Mouse (Mus musculus) hindbrain, embryonic 12.5 days (tissue): Measurements from ENCODE around the gene Pip4k2c. TPM values are rescaled to one million over a fixed set of nuclear protein-coding genes. Genes with fewer than 3 reads are reported as not detected.

Source experiments
- ATAC-seq: fragments of 200-750 bp; cut with Nextera tagmentation; 2 replicates; pipeline ENCODE4 v1.8.0; 2017; ENCODE audit warnings: moderate TSS enrichment; ENCODE audit not compliant: low FRiP score
- H3K27ac ChIP-seq: fragments of 300-500 bp; sonication (generic); 2 replicates; pipeline ENCODE4 v1.5.1; 2016; ENCODE audit warnings: mild to moderate bottlenecking
- H3K27me3 ChIP-seq: fragments of 300-500 bp; sonication (generic); 2 replicates; pipeline ENCODE4 v1.6.1; 2016; ENCODE audit warnings: mild to moderate bottlenecking
- H3K36me3 ChIP-seq: fragments of 300-500 bp; sonication (generic); 2 replicates; pipeline ENCODE4 v1.6.1; 2016; ENCODE audit warnings: mild to moderate bottlenecking
- H3K4me1 ChIP-seq: fragments of 300-500 bp; sonication (generic); 2 replicates; pipeline ENCODE4 v1.6.1; 2016
- H3K4me2 ChIP-seq: fragments of 300-500 bp; sonication (generic); replicated peaks from 2 replicates; pipeline ENCODE4 v1.6.1; 2016; ENCODE audit warnings: mild to moderate bottlenecking
- H3K4me3 ChIP-seq: fragments of 300-500 bp; sonication (generic); 2 replicates; pipeline ENCODE4 v1.5.1; 2016; ENCODE audit warnings: mild to moderate bottlenecking
- H3K9ac ChIP-seq: fragments of 300-500 bp; sonication (generic); 2 replicates; pipeline ENCODE4 v1.6.1; 2016; ENCODE audit warnings: mild to moderate bottlenecking, moderate library complexity
- H3K9me3 ChIP-seq: fragments of 300-500 bp; sonication (generic); replicated peaks from 2 replicates; pipeline ENCODE4 v1.6.1; 2016; ENCODE audit warnings: mild to moderate bottlenecking
- WGBS: fragments of 180-500 bp; shearing (Covaris S2); methylation state at CpG from one replicate; pipeline ENCODE4 v1.1.7; 2016; 5-methylcytosine and 5-hydroxymethylcytosine counted together
- polyA plus RNA-seq: library from polyadenylated mRNA; unstranded; fragments of >200 nt; fragmentation: Nextera tagmentation; extraction: Ambion mirVana; gene quantifications from 2 replicates; pipeline ENCODE4 v1.2.1, GENCODE M21; 2016

Pip4k2c gene
- polyA plus RNA-seq, 1 experiment from 2014 or later, result 24.9 TPM

DNA sequence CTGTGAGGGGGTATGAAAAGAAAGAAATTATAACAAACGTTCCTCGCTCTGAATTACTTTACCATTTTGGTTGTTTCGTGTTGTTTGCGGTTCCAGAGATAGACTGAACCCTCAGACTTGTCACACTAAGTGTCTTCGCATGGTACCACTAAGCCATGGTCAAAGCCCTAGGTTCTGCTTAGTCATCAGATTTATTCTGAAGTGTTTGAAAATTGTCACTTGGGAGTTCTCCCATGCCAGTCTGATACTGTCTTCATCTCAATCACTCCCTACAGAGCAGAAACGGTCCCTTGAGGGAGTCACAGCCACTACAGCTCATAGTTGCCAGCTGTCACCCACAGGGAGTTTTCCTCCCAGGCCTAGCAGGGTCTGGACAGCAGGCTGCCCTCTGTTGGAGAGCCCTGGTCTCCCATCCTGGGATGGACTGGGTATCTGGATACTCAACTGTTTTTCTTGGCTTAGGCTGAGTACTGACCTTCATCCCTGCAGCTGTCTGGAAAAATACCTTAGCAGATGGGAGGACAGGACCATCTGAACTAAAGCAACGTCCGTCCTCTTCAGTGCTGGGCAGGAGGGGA lies 15.0 kb upstream of the Pip4k2c start:
- no peak overlapping the region for H3K27ac ChIP-seq
- 0 out of 2 replicates have a peak, but pooled peaks cover 4% of the 10 kb centered on the region for H3K27me3 ChIP-seq
- no peaks in the 10 kb centered on the region for H3K9me3 ChIP-seq
- WGBS, result 70% methylated on average over 8 of the region's 8 CpGs
- no peak for ATAC-seq
- peaks cover 3% of the 10 kb centered on the region; the same call in 1 of the 2 replicates for H3K4me1 ChIP-seq
- H3K9ac ChIP-seq, result 0 out of 2 replicates have a peak overlapping the region, but pooled peaks have one; percentile 3
- H3K36me3 ChIP-seq, result peaks cover 35% of the 10 kb centered on the region
- no peak overlapping the region for H3K4me2 ChIP-seq
- no peak overlapping the region for H3K4me3 ChIP-seq

DNA sequence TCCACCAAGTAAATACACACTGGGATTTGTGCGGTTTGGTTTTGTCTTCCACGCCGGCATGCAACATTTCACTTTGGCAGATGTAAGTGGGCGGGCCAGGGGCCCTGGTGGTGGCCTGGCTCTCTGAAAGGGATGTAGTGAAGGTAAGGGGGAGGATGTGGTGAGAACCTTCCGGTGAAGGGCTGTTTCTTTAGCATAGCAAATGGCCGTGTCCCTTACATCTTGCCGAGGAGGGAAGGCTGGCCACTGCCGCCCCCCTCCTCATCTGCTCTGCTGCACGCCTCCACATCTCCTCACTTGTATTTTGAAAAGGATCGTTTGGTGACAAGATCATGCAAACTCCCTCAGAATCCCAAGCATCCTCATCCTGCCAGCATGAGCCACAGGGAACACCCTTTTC lies 14.3 kb upstream of the Pip4k2c start:
- peaks cover 31% of the 10 kb centered on the region for H3K36me3 ChIP-seq
- 0 out of 2 replicates have a peak, but pooled peaks cover 4% of the 10 kb centered on the region for H3K27me3 ChIP-seq
- no peaks in the 10 kb centered on the region for H3K9me3 ChIP-seq
- H3K27ac ChIP-seq, result no peak overlapping the region
- peaks cover 3% of the 10 kb centered on the region; the same call in 1 of the 2 replicates for H3K4me1 ChIP-seq
- no peak overlapping the region for H3K9ac ChIP-seq
- H3K4me2 ChIP-seq, result no peak overlapping the region
- 15% methylated on average over 10 of the region's 10 CpGs for WGBS
- ATAC-seq, result no peak
- no peak overlapping the region for H3K4me3 ChIP-seq

DNA sequence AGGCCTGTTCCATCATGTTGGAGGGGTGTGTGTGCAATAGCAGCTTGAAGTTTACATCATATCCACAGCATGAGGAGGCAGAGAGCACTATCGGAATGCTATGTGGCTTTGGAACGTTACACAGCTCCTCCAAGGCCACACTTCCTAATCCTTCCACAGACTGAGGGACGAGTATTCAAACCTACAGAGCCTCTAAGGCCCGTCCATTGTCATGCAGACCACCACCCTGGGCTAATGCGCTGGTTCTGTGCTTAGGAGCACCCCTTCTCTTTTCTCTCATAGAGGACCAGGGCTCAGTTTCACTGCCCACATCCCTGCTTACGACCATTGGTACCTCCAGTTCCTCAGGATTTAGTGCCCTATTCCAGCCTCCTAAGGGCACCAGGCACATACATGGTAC lies 13.8 kb upstream of the Pip4k2c start:
- 34% methylated on average over 6 of the region's 6 CpGs for WGBS
- H3K4me2 ChIP-seq, result no peak overlapping the region
- no peak overlapping the region for H3K27ac ChIP-seq
- peaks cover 3% of the 10 kb centered on the region; the same call in 1 of the 2 replicates for H3K4me1 ChIP-seq
- H3K9me3 ChIP-seq, result no peaks in the 10 kb centered on the region
- H3K4me3 ChIP-seq, result no peak overlapping the region
- no peak overlapping the region for H3K9ac ChIP-seq
- 0 out of 2 replicates have a peak, but pooled peaks cover 4% of the 10 kb centered on the region for H3K27me3 ChIP-seq
- ATAC-seq, result no peak
- peaks cover 26% of the 10 kb centered on the region for H3K36me3 ChIP-seq

DNA sequence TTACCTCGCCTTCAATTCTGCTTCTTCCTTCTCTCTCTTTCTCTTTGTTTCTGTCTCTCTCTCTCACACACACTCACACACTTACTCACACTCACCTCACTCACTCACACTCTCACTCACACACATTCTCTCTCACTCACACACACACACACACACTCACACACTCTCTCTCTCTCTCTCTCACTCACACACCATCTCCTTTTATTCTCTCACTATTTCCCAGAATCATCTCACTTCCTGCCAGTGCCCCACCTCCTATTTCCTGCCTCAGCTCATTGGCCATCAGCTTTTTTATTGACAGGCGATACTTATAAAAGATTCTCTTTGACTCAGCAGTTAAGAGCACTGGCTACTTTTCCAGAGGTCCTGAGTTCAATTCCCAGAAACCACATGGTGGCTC lies 7.0 kb upstream of the Pip4k2c start:
- no peak overlapping the region for H3K4me2 ChIP-seq
- 99% methylated on average over 2 of the region's 2 CpGs for WGBS
- H3K27ac ChIP-seq, result no peak overlapping the region

DNA sequence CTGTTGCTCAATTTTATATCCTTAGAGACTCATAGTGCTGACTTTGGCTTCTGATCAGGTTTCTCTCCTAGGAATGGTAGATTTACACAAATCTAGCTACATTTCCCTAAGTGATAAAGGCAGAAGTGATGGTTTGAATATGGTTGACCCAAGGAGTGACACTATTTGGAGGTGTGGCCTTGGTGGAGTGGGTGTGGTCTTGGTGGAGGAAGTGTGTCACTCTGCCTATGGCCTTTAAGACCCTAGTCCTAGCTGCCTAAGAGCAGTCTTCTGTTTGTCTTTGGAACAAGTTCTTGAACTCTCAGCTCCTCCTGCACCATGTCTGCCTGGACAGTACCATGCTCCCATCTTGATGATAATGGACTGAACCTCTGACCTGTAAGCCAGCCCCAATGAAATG lies 5.8 kb upstream of the Pip4k2c start:
- Histone ChIP-seq H3K27ac (no peak overlapping the region), H3K36me3 (no peaks in the 10 kb centered on the region), H3K4me2 (no peak overlapping the region), H3K27me3 (no peaks in the 10 kb centered on the region; the same call in 1 of the 2 replicates), H3K9me3 (no peaks in the 10 kb centered on the region), H3K9ac (no peak overlapping the region), H3K4me1 (no peaks in the 10 kb centered on the region), H3K4me3 (no peak overlapping the region)
- ATAC-seq, result no peak

More for the DNA sequence above, 7.0 kb upstream of the Pip4k2c start:
- Histone ChIP-seq H3K4me1 (no peaks in the 10 kb centered on the region), H3K4me3 (no peak overlapping the region), H3K9ac (no peak overlapping the region), H3K9me3 (no peaks in the 10 kb centered on the region), H3K27me3 (no peaks in the 10 kb centered on the region; the same call in 1 of the 2 replicates), H3K36me3 (no peaks in the 10 kb centered on the region)
- no peak for ATAC-seq

DNA sequence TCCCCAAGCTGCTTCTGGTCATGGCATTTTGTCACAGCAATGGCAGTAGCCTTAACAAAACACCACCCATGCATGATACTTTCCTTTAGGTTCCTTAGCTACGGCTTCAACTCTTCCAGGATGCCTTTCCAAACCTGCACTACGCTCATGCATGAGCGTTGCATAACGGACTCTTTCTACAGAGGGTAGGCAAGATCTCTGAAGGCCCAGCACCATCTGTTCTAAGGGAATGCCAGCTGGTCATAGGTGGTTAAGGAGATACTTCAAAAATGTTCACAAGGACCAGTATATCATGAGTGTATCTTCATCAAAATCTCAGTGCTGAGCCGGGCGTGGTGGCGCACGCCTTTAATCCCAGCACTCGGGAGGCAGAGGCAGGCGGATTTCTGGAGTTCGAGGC lies 5.1 kb upstream of the Pip4k2c start:
- Histone ChIP-seq H3K27ac (no peak overlapping the region), H3K36me3 (no peaks in the 10 kb centered on the region), H3K9me3 (no peaks in the 10 kb centered on the region), H3K4me3 (no peak overlapping the region), H3K27me3 (no peaks in the 10 kb centered on the region; the same call in 1 of the 2 replicates), H3K9ac (no peak overlapping the region), H3K4me2 (no peak overlapping the region), H3K4me1 (no peaks in the 10 kb centered on the region)
- no peak for ATAC-seq
- WGBS, result 89% methylated on average over 11 of the region's 11 CpGs

DNA sequence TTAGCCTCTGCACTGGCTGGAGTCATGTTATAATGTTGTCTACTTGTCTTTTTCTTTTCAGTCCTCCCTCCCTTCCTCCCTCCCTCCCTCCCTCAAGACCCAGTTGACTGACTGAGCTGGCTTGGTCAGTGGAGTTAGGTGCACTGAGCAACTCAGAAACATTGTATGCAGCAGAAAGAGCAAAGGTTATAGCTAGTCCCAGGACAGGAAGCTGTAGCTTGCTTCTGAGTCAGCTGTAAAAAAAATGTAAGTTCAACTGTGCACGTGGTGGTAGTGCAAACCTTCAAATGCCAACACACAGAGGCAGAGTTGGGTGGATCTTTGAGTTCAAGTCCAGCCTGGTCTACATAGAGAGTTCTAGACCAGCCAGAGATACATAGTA lies 3.0 kb upstream of the Pip4k2c start:
- Histone ChIP-seq H3K36me3 (no peaks in the 10 kb centered on the region), H3K9me3 (no peaks in the 10 kb centered on the region), H3K4me2 (no peak overlapping the region), H3K9ac (no peak overlapping the region), H3K27ac (no peak overlapping the region), H3K27me3 (no peaks in the 10 kb centered on the region; the same call in 1 of the 2 replicates), H3K4me3 (no peak overlapping the region), H3K4me1 (peaks cover 13% of the 10 kb centered on the region)
- ATAC-seq, result no peak
- WGBS, result 79% methylated on average over 1 of the region's 1 CpGs

DNA sequence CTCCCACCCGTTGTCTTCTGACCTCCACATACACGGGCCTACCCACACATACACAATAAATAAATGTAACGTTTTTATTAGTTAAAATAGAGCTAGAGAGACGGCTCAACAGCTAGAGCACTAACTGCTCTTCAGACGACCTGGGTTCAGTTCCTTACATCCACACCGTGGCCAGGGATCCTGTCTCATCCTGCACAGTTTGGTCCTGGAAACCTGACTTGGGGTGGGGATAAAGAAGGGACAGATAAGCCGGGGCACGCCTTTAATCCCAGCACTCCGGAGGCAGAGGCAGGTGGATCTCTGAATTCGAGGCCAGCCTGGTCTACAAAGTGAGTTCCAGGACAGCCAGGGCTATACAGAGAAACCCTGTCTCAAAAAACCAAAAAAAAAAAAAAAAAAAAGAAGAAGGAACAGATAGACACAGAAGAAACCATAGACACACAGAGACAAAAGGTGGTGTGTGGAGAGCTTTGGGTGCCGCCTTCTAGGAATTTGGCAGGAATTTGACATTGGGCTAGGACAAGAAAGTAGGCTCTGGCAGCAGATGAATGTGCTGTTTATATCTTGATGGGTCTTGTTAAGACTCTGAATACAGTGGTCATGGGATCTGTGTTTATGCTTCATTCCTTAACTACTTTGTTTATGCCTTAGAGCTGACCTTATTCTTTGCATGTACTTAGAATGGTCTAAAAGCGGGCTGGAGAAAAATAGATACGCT lies 2.5 kb upstream of the Pip4k2c start:
- Histone ChIP-seq H3K27me3 (no peaks in the 10 kb centered on the region; the same call in 1 of the 2 replicates), H3K36me3 (no peaks in the 10 kb centered on the region), H3K9me3 (no peaks in the 10 kb centered on the region), H3K9ac (no peak overlapping the region), H3K4me1 (peaks cover 13% of the 10 kb centered on the region), H3K4me3 (no peak overlapping the region), H3K4me2 (no peak overlapping the region), H3K27ac (no peak overlapping the region)
- no peak for ATAC-seq
- 87% methylated on average over 13 of the region's 13 CpGs for WGBS

DNA sequence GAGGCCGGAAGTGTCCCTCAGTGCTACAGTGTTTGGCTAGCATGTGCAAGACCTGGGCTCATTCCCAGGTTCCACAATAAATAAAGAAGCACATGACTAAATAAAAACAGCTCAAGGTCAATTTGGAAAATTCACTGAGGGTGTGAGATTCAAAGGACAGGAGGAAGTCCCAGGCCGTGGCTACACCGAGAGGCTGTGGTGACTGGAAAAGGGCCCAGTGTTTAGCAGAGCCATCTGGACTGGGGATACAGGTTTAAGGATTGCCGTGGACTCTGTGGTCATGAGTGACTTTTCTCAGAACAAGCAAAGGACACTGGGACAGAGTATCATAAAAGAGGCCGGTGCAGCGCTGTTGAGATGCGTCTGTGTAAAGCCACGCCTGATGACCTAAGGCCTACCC lies 1.9 kb upstream of the Pip4k2c start:
- 89% methylated on average over 8 of the region's 8 CpGs for WGBS
- ATAC-seq, result no peak

DNA sequence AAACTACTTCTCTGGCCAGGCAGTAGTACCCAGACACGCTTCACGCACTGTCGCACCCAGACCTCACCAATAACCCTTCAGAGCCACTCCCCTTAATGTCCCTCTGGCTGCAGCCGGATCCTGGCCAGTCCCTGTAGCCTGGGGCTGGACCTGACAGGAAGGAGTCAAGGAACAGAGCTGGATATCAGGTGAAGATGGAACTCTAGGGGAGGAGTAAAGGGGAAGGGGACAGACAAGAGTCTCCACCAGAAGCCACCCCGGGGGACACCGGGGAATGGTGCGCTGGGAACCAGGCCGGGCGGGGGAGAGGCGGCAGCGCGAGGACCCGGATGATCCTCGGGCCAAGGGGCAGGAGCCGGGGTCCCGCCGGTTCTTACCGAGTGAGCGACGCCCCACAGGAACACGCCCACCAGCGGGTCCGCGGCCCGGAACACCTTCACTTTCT lies 402 bp downstream of the Pip4k2c start:
- H3K9ac ChIP-seq, result peak overlapping the region; percentile 86
- H3K4me1 ChIP-seq, result peaks cover 13% of the 10 kb centered on the region
- H3K27me3 ChIP-seq, result no peaks in the 10 kb centered on the region; the same call in 1 of the 2 replicates
- H3K36me3 ChIP-seq, result peaks cover 25% of the 10 kb centered on the region
- no peaks in the 10 kb centered on the region for H3K9me3 ChIP-seq
- WGBS, result under 1% methylated on average over 25 of the region's 25 CpGs
- peak; percentile 67 for ATAC-seq
- H3K4me2 ChIP-seq, result peak overlapping the region; percentile 91
- peak overlapping the region; percentile 56 for H3K27ac ChIP-seq
- H3K4me3 ChIP-seq, result peak overlapping the region; percentile 82

More for the DNA sequence above, 1.9 kb upstream of the Pip4k2c start:
- Histone ChIP-seq H3K27ac (no peak overlapping the region), H3K27me3 (no peaks in the 10 kb centered on the region; the same call in 1 of the 2 replicates), H3K9me3 (no peaks in the 10 kb centered on the region), H3K9ac (no peak overlapping the region), H3K4me3 (no peak overlapping the region), H3K4me2 (no peak overlapping the region), H3K36me3 (peaks cover 5% of the 10 kb centered on the region; the same call in 1 of the 2 replicates), H3K4me1 (peaks cover 13% of the 10 kb centered on the region)

DNA sequence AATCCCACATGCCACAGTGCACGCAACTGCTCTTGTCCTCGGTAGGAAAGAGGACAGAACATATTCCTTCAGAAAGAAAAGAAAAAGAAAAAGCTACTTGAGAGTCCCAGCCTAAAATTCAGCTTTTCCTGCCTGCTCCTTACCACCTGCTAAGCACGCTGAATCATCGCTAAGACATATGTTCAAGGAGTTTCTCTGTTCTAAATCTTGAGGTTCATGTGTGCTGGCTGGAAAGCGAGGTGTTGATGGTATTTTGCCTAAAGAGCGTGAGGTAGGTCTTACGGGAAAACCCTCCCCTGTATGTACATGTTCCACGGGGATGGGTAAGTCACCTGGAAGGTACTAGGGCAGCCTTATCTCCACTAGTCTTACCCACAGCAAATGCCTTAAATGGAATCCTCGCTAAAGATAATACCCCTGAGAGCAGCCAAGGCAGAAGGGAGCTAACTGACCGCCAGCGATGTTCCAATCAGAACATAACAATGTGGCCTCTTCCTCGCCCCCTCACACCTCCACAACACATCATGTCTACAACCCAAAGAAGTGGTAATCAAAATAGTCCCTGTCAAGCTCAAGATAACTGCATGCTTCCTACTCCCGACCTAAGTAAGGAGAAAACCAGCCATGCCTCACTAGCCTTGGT lies 1.3 kb downstream of the Pip4k2c start:
- Histone ChIP-seq H3K4me1 (peaks cover 13% of the 10 kb centered on the region), H3K27ac (no peak overlapping the region), H3K9ac (no peak overlapping the region), H3K4me3 (0 out of 2 replicates have a peak overlapping the region, but pooled peaks have one; percentile 82), H3K9me3 (no peaks in the 10 kb centered on the region), H3K27me3 (no peaks in the 10 kb centered on the region; the same call in 1 of the 2 replicates), H3K4me2 (peak overlapping the region; percentile 91), H3K36me3 (peaks cover 34% of the 10 kb centered on the region)
- 85% methylated on average over 13 of the region's 13 CpGs for WGBS
- ATAC-seq, result no peak

DNA sequence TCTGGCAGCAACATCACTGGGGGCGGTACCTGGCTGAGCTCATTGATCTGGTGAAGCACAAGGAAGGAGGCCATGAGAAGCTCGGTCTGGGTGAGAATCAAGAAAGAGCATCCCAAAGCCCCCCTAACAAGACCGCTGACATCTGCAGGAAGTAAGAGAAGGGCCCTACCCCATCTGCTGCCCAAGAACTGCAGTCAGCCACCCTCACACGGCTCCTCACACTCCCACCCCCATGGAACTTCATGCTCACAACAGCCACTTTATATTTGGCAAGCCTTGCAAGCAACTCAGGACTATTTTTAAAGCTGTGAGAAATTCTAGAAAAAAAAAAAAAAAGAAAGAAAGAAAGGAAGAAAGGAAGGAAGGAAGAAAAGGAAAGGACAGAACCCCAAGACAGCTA lies 2.5 kb downstream of the Pip4k2c start:
- H3K27me3 ChIP-seq, result no peaks in the 10 kb centered on the region; the same call in 1 of the 2 replicates
- no peak overlapping the region for H3K4me2 ChIP-seq
- peaks cover 13% of the 10 kb centered on the region for H3K4me1 ChIP-seq
- H3K9me3 ChIP-seq, result no peaks in the 10 kb centered on the region
- ATAC-seq, result no peak
- no peak overlapping the region for H3K4me3 ChIP-seq
- H3K36me3 ChIP-seq, result peaks cover 42% of the 10 kb centered on the region
- H3K27ac ChIP-seq, result no peak overlapping the region
- WGBS, result 87% methylated on average over 4 of the region's 4 CpGs
- H3K9ac ChIP-seq, result no peak overlapping the region
